Mouse (Mus musculus): ENCODE measurements around the gene Rab8a. TPM values are rescaled to one million over a fixed set of nuclear protein-coding genes. Genes with fewer than 3 reads are reported as not detected.

The Rab8a gene
- polyA plus RNA-seq, 1 experiment from 2014 or later = 72.5 TPM

GRCm38 (mm10) chr8:72212751-72213150 lies 51.8 kb downstream of the Rab8a start, which contains the start of gene Cib3:
Gene Cib3, minus strand, starts transcription at chr8:72212837.
- Histone ChIP-seq H3K27me3 (replicated peaks) (peaks cover 21% of the 10 kb centered on the region), H3K4me2 (no peak within 1 kb of the TSS), H3K4me3 (no peak within 1 kb of the TSS), H3K27ac (ENCODE audit: poor library complexity, severe bottlenecking) (no peak within 1 kb of the TSS), H3K9me3 (replicated peaks) (no peaks in the 10 kb centered on the region), H3K36me3 (no peaks in the 10 kb centered on the region), H3K9ac (no peak within 1 kb of the TSS), H3K4me1 (replicated peaks) (no peaks in the 10 kb centered on the region)
- WGBS = 65% methylated on average over 4 of the region's 4 CpGs
- ATAC-seq (ENCODE audit: insufficient number of reproducible peaks, low FRiP score) = no peak

- H3K27me3 ChIP-seq (replicated peaks) = peaks cover 21% of the 10 kb centered on the region
- ATAC-seq (ENCODE audit: insufficient number of reproducible peaks, low FRiP score) = no peak
- WGBS = 70% methylated on average over 4 of the region's 4 CpGs
Observed at GRCm38 (mm10) chr8:72213536-72213935, 52.5 kb downstream of the Rab8a start, which contains the start of gene Gm11034. Gene Gm11034, minus strand, starts transcription at chr8:72213636.

DNA sequence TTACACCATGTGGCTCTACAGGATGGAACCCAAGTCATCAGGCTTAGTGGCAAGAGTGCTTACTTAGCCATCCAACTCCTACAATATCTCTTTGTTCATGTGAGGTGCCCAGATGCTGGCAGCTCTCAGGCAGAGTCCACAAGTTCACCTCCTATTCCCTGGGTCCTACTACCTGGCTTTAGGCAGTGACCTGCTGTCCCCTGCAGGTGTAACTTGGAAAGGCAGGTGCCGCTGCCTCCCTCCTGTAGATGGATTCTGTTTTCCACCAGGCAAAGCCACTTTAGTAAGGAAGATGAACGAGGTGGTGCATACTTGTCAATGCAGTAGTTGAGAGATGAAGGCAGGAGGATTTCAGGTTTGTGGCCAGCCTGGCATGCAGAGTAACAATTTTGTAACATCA lies 54.1 kb downstream of the Rab8a start:
- no peak overlapping the region for H3K27ac ChIP-seq (ENCODE audit: poor library complexity, severe bottlenecking)
- peaks cover 21% of the 10 kb centered on the region for H3K27me3 ChIP-seq (replicated peaks)
- no peak overlapping the region for H3K4me3 ChIP-seq
- ATAC-seq (ENCODE audit: insufficient number of reproducible peaks, low FRiP score) = no peak
- H3K9ac ChIP-seq = no peak overlapping the region
- no peaks in the 10 kb centered on the region for H3K36me3 ChIP-seq
- no peaks in the 10 kb centered on the region for H3K9me3 ChIP-seq (replicated peaks)
- H3K4me1 ChIP-seq (replicated peaks) = no peaks in the 10 kb centered on the region
- H3K4me2 ChIP-seq = no peak overlapping the region
- 29% methylated on average over 2 of the region's 2 CpGs for WGBS

More at GRCm38 (mm10) chr8:72213536-72213935, 52.5 kb downstream of the Rab8a start, which contains the start of gene Gm11034:
- no peak within 1 kb of the TSS for H3K4me2 ChIP-seq
- H3K9me3 ChIP-seq (replicated peaks) = no peaks in the 10 kb centered on the region
- no peak within 1 kb of the TSS for H3K27ac ChIP-seq (ENCODE audit: poor library complexity, severe bottlenecking)
- no peak within 1 kb of the TSS for H3K4me3 ChIP-seq
- no peak within 1 kb of the TSS for H3K9ac ChIP-seq
- H3K4me1 ChIP-seq (replicated peaks) = no peaks in the 10 kb centered on the region
- no peaks in the 10 kb centered on the region for H3K36me3 ChIP-seq

DNA sequence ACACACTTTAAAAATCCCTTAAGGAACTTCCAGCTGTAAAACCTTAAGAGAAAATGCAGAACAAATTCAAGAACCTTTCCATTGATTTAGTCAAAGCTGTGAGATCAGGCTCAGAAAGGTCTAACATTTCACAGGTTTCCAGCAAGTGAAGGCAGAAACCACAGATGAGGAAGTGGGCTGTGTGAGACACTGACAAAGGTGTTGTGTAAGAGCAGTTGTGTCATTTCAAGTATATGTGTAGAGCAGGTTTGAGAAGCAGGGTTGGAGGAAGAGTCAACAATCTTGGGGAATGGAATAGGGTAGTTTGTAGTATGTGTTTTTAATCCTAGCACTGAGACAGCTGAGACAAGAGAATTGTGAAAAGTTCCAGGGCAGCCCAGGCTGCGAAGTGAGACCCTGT lies 54.9 kb downstream of the Rab8a start:
- no peak for ATAC-seq (ENCODE audit: insufficient number of reproducible peaks, low FRiP score)
- no peaks in the 10 kb centered on the region for H3K36me3 ChIP-seq
- 29% methylated on average over 1 of the region's 1 CpGs for WGBS
- H3K27me3 ChIP-seq (replicated peaks) = peaks cover 21% of the 10 kb centered on the region
- H3K4me1 ChIP-seq (replicated peaks) = peaks cover 8% of the 10 kb centered on the region
- H3K4me2 ChIP-seq = no peak overlapping the region
- no peak overlapping the region for H3K27ac ChIP-seq (ENCODE audit: poor library complexity, severe bottlenecking)
- no peaks in the 10 kb centered on the region for H3K9me3 ChIP-seq (replicated peaks)
- no peak overlapping the region for H3K9ac ChIP-seq
- H3K4me3 ChIP-seq = no peak overlapping the region

DNA sequence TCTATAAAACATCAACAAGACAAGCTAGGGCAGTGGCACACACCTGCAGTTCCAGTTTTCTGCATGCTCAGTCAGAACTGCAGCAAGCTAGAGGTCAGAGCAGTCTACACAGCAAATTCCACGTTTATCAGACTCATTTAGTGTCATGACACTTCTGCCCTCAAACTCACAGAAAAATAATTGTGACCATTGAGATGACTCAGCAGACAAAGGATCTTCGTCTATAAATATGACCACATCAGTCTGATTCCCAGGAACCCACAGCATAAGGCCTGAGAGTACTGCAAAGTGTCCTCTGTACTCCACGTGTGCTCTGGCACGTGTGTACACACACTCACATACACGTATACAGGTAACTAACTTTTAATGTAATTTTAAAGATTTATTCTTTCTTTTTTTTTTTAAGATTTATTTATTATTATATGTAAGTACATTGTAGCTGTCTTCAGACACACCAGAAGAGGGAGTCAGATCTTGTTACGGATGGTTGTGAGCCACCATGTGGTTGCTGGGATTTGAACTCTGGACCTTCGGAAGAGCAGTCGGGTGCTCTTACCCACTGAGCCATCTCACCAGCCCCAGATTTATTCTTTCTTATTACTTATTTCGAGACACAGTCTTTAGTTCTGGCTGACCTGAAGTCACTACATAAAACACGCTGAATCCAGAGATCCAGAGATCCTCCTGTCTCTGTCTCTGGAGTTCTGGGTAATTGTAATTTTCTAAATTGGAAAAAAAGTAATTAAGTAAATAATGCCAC lies 58.0 kb downstream of the Rab8a start:
- Histone ChIP-seq H3K27ac (ENCODE audit: poor library complexity, severe bottlenecking) (no peak overlapping the region), H3K4me3 (peak overlapping the region; percentile 77), H3K27me3 (replicated peaks) (peaks cover 14% of the 10 kb centered on the region; the same call in 1 of the 2 replicates), H3K4me2 (peak overlapping the region; percentile 71), H3K9me3 (replicated peaks) (no peaks in the 10 kb centered on the region), H3K4me1 (replicated peaks) (peaks cover 10% of the 10 kb centered on the region), H3K9ac (no peak overlapping the region), H3K36me3 (peaks cover 26% of the 10 kb centered on the region)
- ATAC-seq (ENCODE audit: insufficient number of reproducible peaks, low FRiP score) = no peak
- WGBS = 82% methylated on average over 10 of the region's 10 CpGs

DNA sequence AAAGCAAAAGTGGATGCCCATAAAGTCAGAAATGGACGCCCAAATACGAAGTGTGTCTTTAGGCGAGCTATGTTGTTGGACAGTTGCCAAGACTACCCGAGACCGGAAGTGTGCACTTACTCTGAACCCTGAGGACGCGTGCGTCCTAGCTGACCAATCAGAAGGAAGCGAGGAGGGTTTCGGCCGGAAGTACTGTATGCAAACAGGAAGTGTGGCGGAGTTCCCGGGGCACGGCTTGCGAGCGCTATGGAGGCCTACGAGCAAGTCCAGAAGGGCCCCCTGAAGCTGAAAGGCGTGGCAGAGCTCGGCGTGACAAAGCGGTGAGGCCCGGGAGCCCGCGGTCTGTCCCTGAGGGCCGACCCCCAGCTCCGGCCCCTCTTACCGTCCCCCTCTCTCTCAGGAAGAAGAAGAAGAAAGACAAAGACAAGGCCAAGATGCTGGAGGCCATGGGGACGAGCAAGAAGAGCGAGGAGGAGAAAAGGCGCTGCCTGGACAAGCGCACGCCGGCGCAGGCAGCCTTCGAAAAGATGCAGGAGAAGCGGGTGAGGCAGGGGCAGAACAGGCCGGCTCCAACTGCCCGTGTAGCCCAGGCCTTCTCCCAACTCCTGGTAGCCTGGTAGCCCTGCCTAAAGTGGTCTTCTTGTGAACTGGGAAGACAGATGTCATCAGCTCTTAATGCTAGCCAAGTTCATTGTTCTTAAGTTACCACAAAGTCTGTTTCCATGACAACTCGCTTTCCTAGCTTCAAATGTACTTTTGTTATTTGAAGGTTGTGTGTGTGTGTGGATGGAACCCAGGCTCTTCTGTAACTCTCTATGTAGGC lies 58.8 kb downstream of the Rab8a start, which contains the start of gene Fam32a:
Gene Fam32a (plus strand): TSS at position 190 of the 823 bp plus-strand sequence.
- peak within 1 kb of the TSS; percentile 58 for H3K27ac ChIP-seq (ENCODE audit: poor library complexity, severe bottlenecking)
- ATAC-seq (ENCODE audit: insufficient number of reproducible peaks, low FRiP score) = peak; percentile 95
- peaks cover 28% of the 10 kb centered on the region for H3K36me3 ChIP-seq
- H3K9ac ChIP-seq = peak within 1 kb of the TSS; percentile 74
- peaks cover 10% of the 10 kb centered on the region for H3K4me1 ChIP-seq (replicated peaks)
- H3K9me3 ChIP-seq (replicated peaks) = no peaks in the 10 kb centered on the region
- H3K27me3 ChIP-seq (replicated peaks) = peaks cover 12% of the 10 kb centered on the region; the same call in 1 of the 2 replicates
- WGBS = 15% methylated on average over 39 of the region's 39 CpGs
- H3K4me2 ChIP-seq = peak within 1 kb of the TSS; percentile 71
- peak within 1 kb of the TSS; percentile 77 for H3K4me3 ChIP-seq

DNA sequence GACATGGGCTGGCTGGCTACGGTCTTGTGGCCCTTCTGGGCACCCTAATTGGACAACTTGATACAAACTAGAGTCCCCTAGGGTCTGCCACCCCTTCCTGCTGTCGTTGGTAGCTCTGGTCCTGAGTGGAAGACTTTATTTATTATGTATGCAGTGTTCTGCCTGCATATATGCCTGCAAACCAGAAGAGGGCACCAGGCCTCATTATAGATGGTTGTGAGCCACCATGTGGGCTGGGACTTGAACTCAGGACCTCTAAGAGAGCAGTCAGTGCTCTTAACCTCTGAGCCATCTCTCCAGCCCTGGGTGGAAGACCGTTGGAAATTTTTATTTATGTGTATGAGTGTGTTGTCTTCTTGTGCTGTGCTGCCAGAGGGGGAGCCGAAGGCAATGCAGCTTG lies 59.8 kb downstream of the Rab8a start:
- Histone ChIP-seq H3K4me1 (replicated peaks) (peaks cover 10% of the 10 kb centered on the region), H3K4me2 (peak overlapping the region; percentile 71), H3K27ac (ENCODE audit: poor library complexity, severe bottlenecking) (no peak overlapping the region), H3K27me3 (replicated peaks) (peaks cover 7% of the 10 kb centered on the region; the same call in 1 of the 2 replicates), H3K9me3 (replicated peaks) (no peaks in the 10 kb centered on the region), H3K9ac (no peak overlapping the region), H3K36me3 (peaks cover 28% of the 10 kb centered on the region), H3K4me3 (peak overlapping the region; percentile 77)
- WGBS = 84% methylated on average over 4 of the region's 4 CpGs
- no peak for ATAC-seq (ENCODE audit: insufficient number of reproducible peaks, low FRiP score)

DNA sequence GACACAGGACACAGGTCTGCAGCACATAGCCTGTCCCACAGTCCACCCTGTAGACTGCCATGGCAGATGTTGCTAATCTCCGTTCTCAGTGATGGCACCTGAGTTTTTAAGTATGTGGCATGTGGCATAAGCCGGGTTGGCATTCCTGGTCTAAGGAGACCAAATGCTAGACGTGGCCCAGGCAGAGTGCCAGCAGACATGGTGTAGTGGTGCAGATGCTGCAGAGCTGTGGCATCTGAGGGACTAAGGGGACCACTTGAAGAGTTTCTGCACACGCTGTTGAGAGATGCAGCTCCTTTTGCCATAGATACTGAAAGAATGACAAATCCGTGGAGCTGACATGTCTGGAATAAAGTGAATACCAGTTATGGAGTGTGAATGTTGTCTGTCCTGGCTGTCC lies 61.7 kb downstream of the Rab8a start:
- 88% methylated on average over 5 of the region's 5 CpGs for WGBS
- H3K9ac ChIP-seq = no peak overlapping the region

More for the DNA sequence above, 61.7 kb downstream of the Rab8a start:
- Histone ChIP-seq H3K36me3 (peaks cover 28% of the 10 kb centered on the region), H3K4me1 (replicated peaks) (peaks cover 10% of the 10 kb centered on the region), H3K4me2 (no peak overlapping the region), H3K27me3 (replicated peaks) (no peaks in the 10 kb centered on the region), H3K9me3 (replicated peaks) (no peaks in the 10 kb centered on the region), H3K4me3 (no peak overlapping the region), H3K27ac (ENCODE audit: poor library complexity, severe bottlenecking) (no peak overlapping the region)
- ATAC-seq (ENCODE audit: insufficient number of reproducible peaks, low FRiP score) = no peak

Other genes with a start within 250 kb of the Rab8a start
- 14.6 and 14.9 TPM in 2 replicates for gene Zfp961, start 210.2 kb upstream of the Rab8a start, polyA plus RNA-seq (2016; fragmentation: Nextera tagmentation; extraction: Ambion mirVana)
- 0.18 and 0.32 TPM in 2 replicates for gene Cyp4f18, start 151.6 kb upstream of the Rab8a start, polyA plus RNA-seq (2016; fragmentation: Nextera tagmentation; extraction: Ambion mirVana)
- gene Olfr372, start 120.0 kb upstream of the Rab8a start, polyA plus RNA-seq (2016; fragmentation: Nextera tagmentation; extraction: Ambion mirVana) = not detected in 2 replicates
- gene Olfr373, start 78.0 kb upstream of the Rab8a start, polyA plus RNA-seq (2016; fragmentation: Nextera tagmentation; extraction: Ambion mirVana) = not detected in 2 replicates
- gene Olfr374, start 54.2 kb upstream of the Rab8a start, polyA plus RNA-seq (2016; fragmentation: Nextera tagmentation; extraction: Ambion mirVana) = 0.14 TPM in 1 of 2 replicates, not detected in the other
- gene Tpm4, start 26.2 kb upstream of the Rab8a start, polyA plus RNA-seq (2016; fragmentation: Nextera tagmentation; extraction: Ambion mirVana) = 399 and 414 TPM in 2 replicates
- 0.09 TPM in 1 of 2 replicates, not detected in the other for gene Hsh2d, start 28.4 kb downstream of the Rab8a start, polyA plus RNA-seq (2016; fragmentation: Nextera tagmentation; extraction: Ambion mirVana)
- gene Cib3, start 51.6 kb downstream of the Rab8a start, polyA plus RNA-seq (2016; fragmentation: Nextera tagmentation; extraction: Ambion mirVana) = not detected in 2 replicates
- not detected in 2 replicates for gene Gm11034, start 52.4 kb downstream of the Rab8a start, polyA plus RNA-seq (2016; fragmentation: Nextera tagmentation; extraction: Ambion mirVana)
- 43.9 and 44.7 TPM in 2 replicates for gene Fam32a, start 58.5 kb downstream of the Rab8a start, polyA plus RNA-seq (2016; fragmentation: Nextera tagmentation; extraction: Ambion mirVana)
- gene Ap1m1, start 78.8 kb downstream of the Rab8a start, polyA plus RNA-seq (2016; fragmentation: Nextera tagmentation; extraction: Ambion mirVana) = 112 and 113 TPM in 2 replicates
- 17.1 and 19.9 TPM in 2 replicates for gene Gm10282, start 144.1 kb downstream of the Rab8a start, polyA plus RNA-seq (2016; fragmentation: Nextera tagmentation; extraction: Ambion mirVana)
- gene Klf2, start 157.8 kb downstream of the Rab8a start, polyA plus RNA-seq (2016; fragmentation: Nextera tagmentation; extraction: Ambion mirVana) = 28.1 and 31.6 TPM in 2 replicates